In genomic region chr15:78403301-78403741, GRCm38 (mm10) we compare ENCODE assay signal across 10 mouse cellular contexts. TPM values are rescaled to one million over a fixed set of nuclear protein-coding genes. Genes with fewer than 3 reads are reported as not detected.
DNase-seq lines count a peak whose midpoint lies in the region; ATAC-seq and TF ChIP-seq lines count a peak whose summit lies in the region.
"Had no signal": no experiment of that assay in that cellular context is flagged by ENCODE, and none has a peak within 500 bp of the region (broad histone marks: within the 10 kb centered on the region; RNA-seq: fewer than 3 reads in every experiment).

No protein-coding gene starts in this region.

- no peak for TF ChIP-seq CTCF in testis, adult 2 months (IDR thresholded peaks at IDR 0.05; ENCODE audit: control insufficient read depth, insufficient read depth, insufficient replicate concordance, low read depth, low read length)

- no peaks in the 10 kb centered on the region for H3K27me3 ChIP-seq in erythroblast, embryonic 14.5 days (ENCODE audit: control insufficient read depth)
- H3K27me3 ChIP-seq in testis, adult 2 months (ENCODE audit: control insufficient read depth, insufficient read depth, low read length) = no peaks in the 10 kb centered on the region

- no peaks in the 10 kb centered on the region for H3K9me3 ChIP-seq in erythroblast, embryonic 14.5 days (ENCODE audit: control insufficient read depth, low read length)

- ATAC-seq in erythroblast, adult 5-6 weeks (replicated peaks; ENCODE audit: low FRiP score, poor library complexity, severe bottlenecking) = no peak

- peak overlapping the region; percentile 100 for H3K4me3 ChIP-seq in erythroblast, embryonic 14.5 days (replicated peaks)
- H3K4me3 ChIP-seq in testis, adult 2 months (ENCODE audit: control insufficient read depth, low read depth, low read length) = 0 out of 2 replicates have a peak overlapping the region, but pooled peaks have one; percentile 1
- H3K4me3 ChIP-seq: myocyte had no signal

- H3K4me1 ChIP-seq in erythroblast, embryonic 14.5 days (ENCODE audit: control insufficient read depth) = peaks cover 73% of the 10 kb centered on the region
- peaks cover 31% of the 10 kb centered on the region for H3K4me1 ChIP-seq in testis, adult 2 months (ENCODE audit: control insufficient read depth, insufficient read depth, low read length)

- peak overlapping the region; percentile 80 for H3K27ac ChIP-seq in testis, adult 2 months (ENCODE audit: control insufficient read depth, insufficient read depth, low read depth, low read length)

- no peak for TF ChIP-seq POLR2A in testis, adult 2 months (IDR thresholded peaks at IDR 0.05; ENCODE audit: control insufficient read depth, low read depth, low read length)

- peaks cover 62% of the 10 kb centered on the region for H3K36me3 ChIP-seq in erythroblast, embryonic 14.5 days (ENCODE audit: control insufficient read depth)
- no peaks in the 10 kb centered on the region for H3K36me3 ChIP-seq in testis, adult 2 months (ENCODE audit: control insufficient read depth, insufficient read depth, low read length)

- DNase-seq in thymus, postnatal 14 days = peak; percentile 15
- no peak for DNase-seq in thymus, postnatal 36 days
- DNase-seq in kidney, postnatal 36 days = peak; percentile 91
- no peak for DNase-seq in frontal cortex, adult 2 months (ENCODE audit: extremely low spot score in 1 of 2, low spot score in 1 of 2)
- no peak for DNase-seq in B cell, adult 2 months

RNA-seq across cellular contexts. Expression of gene Tst, which starts 2.4 kb away (rescaled TPM):
- polyA plus RNA-seq in erythroblast, embryonic 14.5 days (2012) = 3.8 and 3.9 TPM in 2 replicates
- total RNA-seq in erythroblast, adult 5-6 weeks (2015; ENCODE audit: low replicate concordance) = 5.2 and 6.0 TPM in 2 replicates
- total RNA-seq in erythroblast, adult 5-6 weeks (2017; ENCODE audit: low replicate concordance) = 3.5 and 8.1 TPM in 2 replicates
- 29.8 and 38.6 TPM in 2 replicates for polyA plus RNA-seq in testis, adult 2 months (2012; rRNA removed)
- polyA plus RNA-seq in frontal cortex, adult 2 months (2012; rRNA removed) = 69.7 and 75.1 TPM in 2 replicates

RNA-seq across cellular contexts. Expression of gene Mpst, which starts 2.9 kb away (rescaled TPM):
- 68.7 and 72.8 TPM in 2 replicates for polyA plus RNA-seq in erythroblast, embryonic 14.5 days (2012)
- 7.7 and 10.4 TPM in 2 replicates for total RNA-seq in erythroblast, adult 5-6 weeks (2015; ENCODE audit: low replicate concordance)
- total RNA-seq in erythroblast, adult 5-6 weeks (2017; ENCODE audit: low replicate concordance) = 22.4 and 39.6 TPM in 2 replicates
- polyA plus RNA-seq in testis, adult 2 months (2012; rRNA removed) = 5.1 and 6.4 TPM in 2 replicates
- polyA plus RNA-seq in frontal cortex, adult 2 months (2012; rRNA removed) = 58.0 and 66.0 TPM in 2 replicates

RNA-seq across cellular contexts. Expression of gene Tex33, which starts 7.6 kb away (rescaled TPM):
- not detected in 2 replicates for polyA plus RNA-seq in erythroblast, embryonic 14.5 days (2012)
- total RNA-seq in erythroblast, adult 5-6 weeks (2015; ENCODE audit: low replicate concordance) = not detected in 2 replicates
- not detected in 2 replicates for total RNA-seq in erythroblast, adult 5-6 weeks (2017; ENCODE audit: low replicate concordance)
- 1,340 and 1,395 TPM in 2 replicates for polyA plus RNA-seq in testis, adult 2 months (2012; rRNA removed)
- polyA plus RNA-seq in frontal cortex, adult 2 months (2012; rRNA removed) = 0.12 TPM in 1 of 2 replicates, not detected in the other
- total RNA-seq: common myeloid progenitor, adult 5-6 weeks had no signal
- polyA plus RNA-seq: myocyte had no signal

RNA-seq across cellular contexts. Expression of gene Kctd17, which starts 25.0 kb away (rescaled TPM):
- polyA plus RNA-seq in erythroblast, embryonic 14.5 days (2012) = 0.07 and 0.10 TPM in 2 replicates
- total RNA-seq in erythroblast, adult 5-6 weeks (2015; ENCODE audit: low replicate concordance) = 1.0 TPM in 1 of 2 replicates, not detected in the other
- total RNA-seq in erythroblast, adult 5-6 weeks (2017; ENCODE audit: low replicate concordance) = 0.98 and 2.0 TPM in 2 replicates
- polyA plus RNA-seq in testis, adult 2 months (2012; rRNA removed) = 12.2 and 12.3 TPM in 2 replicates
- 380 and 463 TPM in 2 replicates for polyA plus RNA-seq in frontal cortex, adult 2 months (2012; rRNA removed)

Comparison
In these comparisons a context has a peak if more than half of its experiments do, and no peak if none do; other contexts are left out.
1. DNase-seq: peak in thymus, postnatal 14 days (single experiment) and kidney, postnatal 36 days (2 of 2); none in thymus, postnatal 36 days (0 of 2), frontal cortex, adult 2 months (0 of 2) and B cell, adult 2 months (0 of 2).
2. RNA of gene Tex33, which starts 7.6 kb away (polyA plus RNA-seq): 1,340 to 1,395 TPM in testis, adult 2 months; 0.12 TPM in frontal cortex, adult 2 months and not detected in erythroblast, embryonic 14.5 days; every median in the first group is over 1,000 times any median in the second.